Mouse (Mus musculus) C2C12 (cell line): Measurements from ENCODE around the gene Mmp19. TPM values are rescaled to one million over a fixed set of nuclear protein-coding genes. Genes with fewer than 3 reads are reported as not detected.
"Not testable (repeated sequence)": the region's sequence is repeated elsewhere in the genome, so short reads cannot be mapped to it uniquely, and the experiment has no call there.

Experiments used
- H3K27me3 ChIP-seq: one replicate; pipeline ENCODE4 v1.6.1; 2011; ENCODE audit not compliant: control insufficient read depth, insufficient read depth, insufficient read length
- H3K36me3 ChIP-seq: one replicate; pipeline ENCODE4 v1.6.1; 2011; ENCODE audit not compliant: control insufficient read depth, insufficient read depth
- H3K4me3 ChIP-seq: one replicate; pipeline ENCODE4 v1.5.1; 2011; ENCODE audit warnings: mild to moderate bottlenecking, control low read depth; ENCODE audit not compliant: poor library complexity, insufficient read depth, severe bottlenecking
- H3K79me2 ChIP-seq: one replicate; pipeline ENCODE4 v1.6.1; 2011; ENCODE audit not compliant: control insufficient read depth, insufficient read depth
- H3K79me3 ChIP-seq: one replicate; pipeline ENCODE4 v1.6.1; 2011; ENCODE audit warnings: low read depth, control low read depth
- H3ac ChIP-seq: one replicate; pipeline ENCODE3; 2011; ENCODE audit warnings: low read depth; ENCODE audit not compliant: control insufficient read depth, insufficient read length
- CEBPB ChIP-seq: IDR thresholded peaks from one replicate; pipeline ENCODE4 v1.6.1; 2011; ENCODE audit warnings: low read depth, mild to moderate bottlenecking, control low read depth, moderate library complexity
- CTCF ChIP-seq: IDR thresholded peaks from one replicate; pipeline ENCODE4 v1.5.1; 2011; ENCODE audit not compliant: control insufficient read depth, insufficient read depth, insufficient read length
- FOSL1 ChIP-seq: IDR thresholded peaks from one replicate; pipeline ENCODE4 v1.8.0; 2011; ENCODE audit warnings: mild to moderate bottlenecking, low read length; ENCODE audit not compliant: poor library complexity, insufficient read depth, severe bottlenecking
- MAX ChIP-seq: IDR thresholded peaks from one replicate; pipeline ENCODE4 v1.6.1; 2011; ENCODE audit warnings: mild to moderate bottlenecking, control low read depth
- MYOD1 ChIP-seq: IDR thresholded peaks from one replicate; pipeline ENCODE4 v1.6.1; 2011; ENCODE audit warnings: low read depth; ENCODE audit not compliant: control insufficient read depth, insufficient read length
- MYOG ChIP-seq: IDR thresholded peaks from one replicate; pipeline ENCODE4 v1.6.1; 2011; ENCODE audit not compliant: control insufficient read depth, insufficient read length; ENCODE audit errors: extremely low read depth
- USF1 ChIP-seq: IDR thresholded peaks from one replicate; pipeline ENCODE4 v1.6.1; 2011; ENCODE audit warnings: low read depth, mild to moderate bottlenecking, control low read depth, moderate library complexity
- polyA plus RNA-seq: library from polyadenylated mRNA; unstranded; fragments of >200 nt; fragmentation: generic; extraction: Trizol; gene quantifications from one replicate; pipeline ENCODE4 v1.2.1, GENCODE M21; 2012; ENCODE audit warnings: missing spikeins

The Mmp19 gene
- polyA plus RNA-seq, 1 experiment = 1.7 TPM

- H3K79me2 ChIP-seq = peaks cover 48% of the 10 kb centered on the region
- peaks cover 48% of the 10 kb centered on the region for H3K79me3 ChIP-seq
- TF ChIP-seq MYOD1 (no peak), CEBPB (peak; percentile 78), MAX (no peak), FOSL1 (no peak), USF1 (no peak), CTCF (no peak)
- peak within 1 kb of the TSS; percentile 90 for H3K4me3 ChIP-seq
- H3ac ChIP-seq = peak within 1 kb of the TSS; percentile 90
- H3K36me3 ChIP-seq = peaks cover 64% of the 10 kb centered on the region
- H3K27me3 ChIP-seq = no peaks in the 10 kb centered on the region
Measured at GRCm38 (mm10) chr10:128821358-128822056, 30.8 kb downstream of the Mmp19 start, which contains the start of gene Ormdl2. Ormdl2 (minus strand) TSS chr10:128821645.

GRCm38 (mm10) chr10:128822135-128822534 is 31.4 kb downstream of the Mmp19 start:
- peaks cover 55% of the 10 kb centered on the region for H3K79me3 ChIP-seq
- TF ChIP-seq CTCF = no peak
- TF ChIP-seq CEBPB = no peak
- TF ChIP-seq MAX = no peak
- no peak for TF ChIP-seq FOSL1
- no peak for TF ChIP-seq MYOD1
- TF ChIP-seq USF1 = no peak
- TF ChIP-seq MYOG = no peak
- H3K4me3 ChIP-seq = peak overlapping the region; percentile 90
- no peaks in the 10 kb centered on the region for H3K27me3 ChIP-seq
- peak overlapping the region; percentile 90 for H3ac ChIP-seq
- H3K79me2 ChIP-seq = peaks cover 54% of the 10 kb centered on the region
- peaks cover 64% of the 10 kb centered on the region for H3K36me3 ChIP-seq

GRCm38 (mm10) chr10:128823087-128823486 is 32.4 kb downstream of the Mmp19 start:
- Histone ChIP-seq H3K36me3 (peaks cover 64% of the 10 kb centered on the region), H3K79me3 (peaks cover 64% of the 10 kb centered on the region)

GRCm38 (mm10) chr10:128823821-128824220 is 33.1 kb downstream of the Mmp19 start:
- no peak for TF ChIP-seq CEBPB
- no peak for TF ChIP-seq USF1
- TF ChIP-seq FOSL1 = no peak
- TF ChIP-seq MYOG = no peak
- TF ChIP-seq MAX = no peak
- TF ChIP-seq CTCF = no peak
- no peak for TF ChIP-seq MYOD1
- no peaks in the 10 kb centered on the region for H3K27me3 ChIP-seq
- peaks cover 61% of the 10 kb centered on the region for H3K36me3 ChIP-seq

More at GRCm38 (mm10) chr10:128823087-128823486, 32.4 kb downstream of the Mmp19 start:
- H3K79me2 ChIP-seq = peaks cover 64% of the 10 kb centered on the region
- peak overlapping the region; percentile 90 for H3K4me3 ChIP-seq
- H3ac ChIP-seq, H3K27me3 ChIP-seq: not testable (repeated sequence)

GRCm38 (mm10) chr10:128837400-128837799 is 46.7 kb downstream of the Mmp19 start:
- H3K79me3 ChIP-seq = peaks cover 25% of the 10 kb centered on the region
- peaks cover 50% of the 10 kb centered on the region for H3K79me2 ChIP-seq
- no peak overlapping the region for H3K4me3 ChIP-seq
- H3K36me3 ChIP-seq = peaks cover 98% of the 10 kb centered on the region
- H3K27me3 ChIP-seq = no peaks in the 10 kb centered on the region
- TF ChIP-seq MYOG = no peak
- TF ChIP-seq CEBPB = no peak
- no peak for TF ChIP-seq USF1
- no peak for TF ChIP-seq MYOD1
- TF ChIP-seq FOSL1 = no peak
- no peak for TF ChIP-seq CTCF
- no peak for TF ChIP-seq MAX
- H3ac ChIP-seq = no peak overlapping the region

More at GRCm38 (mm10) chr10:128823821-128824220, 33.1 kb downstream of the Mmp19 start:
- Histone ChIP-seq H3K4me3 (no peak overlapping the region), H3K79me2 (peaks cover 71% of the 10 kb centered on the region), H3ac (no peak overlapping the region), H3K79me3 (peaks cover 71% of the 10 kb centered on the region)

GRCm38 (mm10) chr10:128839434-128839833 is 48.7 kb downstream of the Mmp19 start:
- Histone ChIP-seq H3ac (no peak overlapping the region), H3K36me3 (peaks cover 92% of the 10 kb centered on the region), H3K79me3 (peaks cover 15% of the 10 kb centered on the region), H3K79me2 (peaks cover 35% of the 10 kb centered on the region), H3K4me3 (no peak overlapping the region), H3K27me3 (no peaks in the 10 kb centered on the region)
- TF ChIP-seq MAX = no peak
- TF ChIP-seq FOSL1 = no peak
- no peak for TF ChIP-seq CTCF
- TF ChIP-seq MYOD1 = no peak
- no peak for TF ChIP-seq MYOG
- no peak for TF ChIP-seq CEBPB
- no peak for TF ChIP-seq USF1
